Mouse (Mus musculus): Measurements from ENCODE around the gene Abca14.

The Abca14 gene

DNA sequence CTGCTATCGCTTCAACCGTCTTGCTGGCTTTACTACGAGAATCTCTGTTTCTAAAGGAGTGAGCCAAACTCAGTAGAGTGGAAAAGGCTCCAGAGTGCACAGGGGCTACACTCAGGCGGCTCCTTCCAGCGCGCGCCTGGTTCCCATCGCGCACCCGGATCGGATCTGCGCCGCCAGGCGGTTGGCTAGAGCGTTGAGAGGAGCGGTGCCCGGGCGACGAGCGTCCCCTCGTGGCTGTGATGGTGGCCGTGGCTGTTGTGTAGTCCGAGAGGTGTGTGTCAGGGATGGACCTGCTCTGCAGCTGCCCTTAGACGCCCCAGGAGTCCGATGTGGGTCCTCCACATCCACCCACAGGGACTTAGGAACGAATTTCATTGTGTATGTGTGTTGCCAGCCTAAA is at the start of gene Abca14:
Abca14 (plus strand) TSS at position 173 of the 400 bp plus-strand sequence.
- no peak for DNase-seq (ENCODE audit: extremely low read depth, low read depth, low spot score)

GRCm38 (mm10) chr7:120156841-120157409 is 46.8 kb upstream of the Abca14 start:
- DNase-seq (ENCODE audit: extremely low read depth, low read depth, low spot score): no peak

DNA sequence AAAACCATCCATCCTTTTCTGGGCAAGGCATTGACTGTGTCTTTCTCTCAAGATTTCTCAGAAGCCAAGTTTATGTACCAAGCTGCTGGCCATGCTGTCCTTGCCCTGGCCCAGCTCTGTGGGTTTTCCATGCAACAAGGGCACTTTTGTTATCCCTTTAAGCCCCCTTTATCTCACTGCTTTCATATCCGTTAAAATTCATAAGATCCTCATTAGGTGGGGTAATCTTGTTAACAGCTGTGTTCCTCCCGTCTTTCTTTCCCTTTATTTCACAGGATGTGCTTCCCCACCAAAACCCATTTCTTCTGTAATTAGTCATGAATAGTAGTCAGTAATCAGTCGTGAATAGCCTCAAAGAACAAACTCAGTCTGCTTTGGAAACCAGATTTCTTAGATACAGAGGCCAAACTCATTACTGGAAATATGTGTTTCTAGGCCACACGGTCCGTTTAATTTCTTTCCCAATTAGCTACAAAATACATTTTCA is 46.1 kb upstream of the Abca14 start:
- DNase-seq (ENCODE audit: extremely low read depth, low read depth, low spot score): no peak

- no peak for DNase-seq (ENCODE audit: extremely low read depth, low read depth, low spot score)
Measured at GRCm38 (mm10) chr7:120158121-120158613, 45.6 kb upstream of the Abca14 start.

- DNase-seq (ENCODE audit: extremely low read depth, low read depth, low spot score): no peak
Measured at GRCm38 (mm10) chr7:120163581-120164251, 40.0 kb upstream of the Abca14 start.

DNA sequence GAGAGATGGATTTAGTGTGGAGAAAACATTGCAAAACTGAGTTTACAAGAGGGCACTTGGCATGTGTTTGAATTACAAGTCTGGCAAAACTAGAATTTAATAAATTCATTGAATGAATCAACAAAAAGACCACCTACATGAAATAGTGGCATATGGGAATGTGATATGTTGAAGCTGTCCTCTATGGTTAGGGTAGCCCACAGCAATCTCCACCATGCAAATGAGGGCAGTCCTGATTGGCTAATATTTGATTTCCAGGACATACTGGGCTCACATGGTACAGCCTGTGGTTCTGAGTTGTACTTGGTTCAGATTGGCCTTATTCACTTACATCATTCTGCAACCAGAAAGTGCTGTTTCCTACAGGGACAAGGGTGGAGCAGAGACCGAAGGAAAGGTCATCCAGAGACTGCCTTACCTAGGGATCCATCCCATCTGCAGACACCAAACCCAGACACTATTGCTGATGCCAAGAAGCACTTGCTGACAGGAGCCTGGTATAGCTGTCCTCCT is 31.5 kb upstream of the Abca14 start:
- DNase-seq (ENCODE audit: extremely low read depth, low read depth, low spot score): no peak

DNA sequence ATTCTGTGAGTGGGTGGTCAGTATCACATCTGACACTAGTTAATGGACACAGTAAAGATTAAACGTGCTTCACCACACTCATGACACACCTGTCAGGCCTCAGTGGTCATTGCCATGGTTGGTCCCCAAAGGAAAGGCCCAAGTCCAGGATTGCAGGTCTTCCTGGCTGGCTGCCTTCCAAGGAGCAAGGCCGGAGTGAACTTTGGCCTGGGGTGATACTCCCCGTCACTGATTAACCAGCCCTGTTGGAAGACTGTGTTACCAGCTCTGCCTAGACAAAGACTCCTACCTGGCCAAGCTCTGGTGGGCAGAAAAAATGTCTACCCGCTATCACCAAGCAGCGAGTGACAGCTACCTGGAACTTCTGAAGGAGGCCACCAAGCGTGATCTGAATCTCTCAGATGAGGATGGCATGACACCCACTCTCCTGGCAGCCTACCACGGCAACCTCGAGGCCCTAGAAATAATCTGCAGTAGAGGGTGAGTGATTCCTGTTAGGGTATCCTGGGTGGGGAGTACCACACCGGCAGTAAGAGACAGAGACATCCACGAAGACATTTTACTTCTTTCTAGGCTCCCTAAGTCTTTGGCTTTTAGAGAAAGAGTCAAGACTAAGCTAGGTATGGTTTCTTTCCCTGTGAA is 30.0 kb upstream of the Abca14 start, which contains the start of gene Anks4b:
Anks4b (plus strand) TSS at position 256 of the 642 bp plus-strand sequence.
- DNase-seq (ENCODE audit: extremely low read depth, low read depth, low spot score): no peak

DNA sequence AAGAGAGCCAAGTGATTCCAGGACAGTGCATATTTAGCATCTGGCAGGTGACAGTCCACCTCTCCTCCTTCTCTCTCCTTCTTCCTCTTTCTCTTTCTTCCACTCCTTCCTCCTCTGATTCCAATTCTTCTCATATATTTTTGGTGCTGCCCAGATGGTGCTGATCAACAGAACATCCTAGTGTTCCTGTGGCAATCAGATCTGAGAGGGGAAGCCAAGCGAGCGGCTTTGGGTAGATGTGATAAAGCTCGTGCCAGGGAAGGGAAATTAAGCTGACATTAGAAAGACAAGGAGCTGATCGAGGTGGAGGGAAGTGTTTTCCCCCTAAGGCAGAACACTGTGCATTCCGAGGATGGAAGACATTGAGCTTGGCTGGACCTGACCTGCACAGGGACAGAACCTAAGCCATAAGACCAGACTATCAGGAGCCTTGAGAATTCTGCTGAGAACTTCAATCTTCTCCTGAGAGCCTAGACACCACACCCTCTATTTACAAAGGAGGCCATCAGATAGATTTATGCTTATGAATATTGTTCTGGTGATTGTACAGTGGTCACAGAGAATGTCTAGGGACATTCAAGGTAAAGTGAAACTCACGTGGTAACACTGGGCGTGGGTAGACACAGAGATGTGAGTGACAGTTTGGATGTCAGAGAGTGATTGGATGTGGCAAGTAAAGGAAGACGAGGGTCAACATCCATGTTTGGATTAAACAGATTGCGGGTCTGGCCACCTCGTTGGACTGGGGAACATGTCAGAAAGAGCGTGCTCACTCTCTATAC is 28.8 kb upstream of the Abca14 start:
- no peak for DNase-seq (ENCODE audit: extremely low read depth, low read depth, low spot score)

DNA sequence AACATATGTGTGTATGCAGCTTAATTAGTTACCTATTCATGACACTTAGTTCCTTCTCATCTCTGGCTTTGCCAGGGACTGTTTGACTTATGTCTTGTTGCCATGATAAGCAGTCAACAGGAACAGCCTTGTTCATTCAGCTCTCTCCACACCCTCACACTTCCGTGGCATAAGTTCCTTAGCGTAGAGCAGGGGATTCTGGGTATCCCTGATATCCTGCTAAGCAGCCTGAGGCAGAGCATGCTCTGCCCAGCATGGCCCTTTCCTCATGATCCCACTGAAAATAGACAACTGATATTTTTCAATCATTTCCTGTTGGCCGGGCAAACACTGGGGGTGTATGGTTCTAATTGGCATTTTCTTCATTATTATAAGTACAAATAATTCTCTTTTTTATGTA is 26.1 kb upstream of the Abca14 start:
- DNase-seq (ENCODE audit: extremely low read depth, low read depth, low spot score): no peak

DNA sequence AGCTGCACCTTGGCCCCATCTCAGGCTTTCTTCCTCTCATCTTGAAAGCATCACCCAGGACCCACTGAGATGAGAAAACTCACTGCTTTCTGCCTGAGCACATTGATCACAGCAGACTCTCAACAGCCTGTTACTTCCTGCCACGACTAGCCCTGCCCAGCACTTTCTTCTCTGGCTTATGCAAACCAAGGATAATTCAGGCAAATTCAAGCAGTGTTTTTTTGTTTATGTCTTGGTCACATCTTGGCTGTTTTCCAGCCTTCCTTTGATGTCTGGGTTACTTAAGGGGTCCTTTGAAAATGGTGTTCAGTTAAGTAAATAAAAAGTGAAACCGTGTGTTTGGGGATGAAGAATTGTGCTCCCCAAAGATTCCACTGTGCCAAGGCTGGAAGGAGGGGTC is 24.8 kb upstream of the Abca14 start:
- DNase-seq (ENCODE audit: extremely low read depth, low read depth, low spot score): no peak

GRCm38 (mm10) chr7:120180547-120180946 is 23.2 kb upstream of the Abca14 start:
- peak; percentile 21 for DNase-seq (ENCODE audit: extremely low read depth, low read depth, low spot score)

- no peak for DNase-seq (ENCODE audit: extremely low read depth, low read depth, low spot score)
Measured at GRCm38 (mm10) chr7:120181401-120182230, 22.1 kb upstream of the Abca14 start.

- no peak for DNase-seq (ENCODE audit: extremely low read depth, low read depth, low spot score)
Measured at GRCm38 (mm10) chr7:120182891-120183290, 20.9 kb upstream of the Abca14 start.

GRCm38 (mm10) chr7:120188946-120189345 is 14.8 kb upstream of the Abca14 start:
- no peak for DNase-seq (ENCODE audit: extremely low read depth, low read depth, low spot score)

DNA sequence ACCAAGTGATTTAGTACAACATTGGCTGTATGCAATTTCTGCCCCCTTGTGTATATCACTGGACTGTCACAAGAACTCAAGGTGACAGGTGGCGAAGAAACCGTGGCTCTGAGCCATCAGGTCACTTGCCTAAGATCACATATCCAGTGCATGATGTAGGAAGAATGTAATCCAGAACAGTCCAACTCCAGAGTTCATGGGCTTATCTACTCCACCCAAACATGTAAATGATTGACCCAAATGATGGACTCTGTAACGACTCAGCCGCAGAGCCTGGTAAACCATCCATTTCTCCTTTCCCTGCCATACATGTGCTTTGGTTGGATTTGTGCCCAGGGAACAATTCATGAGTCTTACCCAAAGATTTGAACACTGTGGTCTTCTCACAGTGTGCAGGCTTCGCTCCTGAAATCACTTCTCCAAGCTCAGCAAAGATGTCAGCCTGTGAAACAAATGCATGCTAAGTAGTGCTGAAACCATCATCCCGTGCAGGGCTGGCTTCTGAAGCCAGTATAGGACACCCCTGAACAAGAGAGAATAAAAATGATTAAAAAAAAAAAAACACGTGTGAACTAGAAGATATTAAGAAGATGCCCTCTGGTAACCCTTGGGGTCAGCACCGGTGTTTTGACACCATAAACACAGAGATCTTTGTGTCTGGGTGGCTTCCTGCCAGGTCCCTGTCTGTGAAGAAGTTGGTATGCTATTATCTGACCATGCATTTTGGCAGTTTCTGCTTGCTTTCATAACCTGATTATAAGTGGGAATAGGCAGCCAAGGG is 14.2 kb upstream of the Abca14 start:
- no peak for DNase-seq (ENCODE audit: extremely low read depth, low read depth, low spot score)

GRCm38 (mm10) chr7:120190150-120190665 is 13.6 kb upstream of the Abca14 start:
- no peak for DNase-seq (ENCODE audit: extremely low read depth, low read depth, low spot score)

- no peak for DNase-seq (ENCODE audit: extremely low read depth, low read depth, low spot score)
Measured at GRCm38 (mm10) chr7:120192207-120192606, 11.6 kb upstream of the Abca14 start.

DNA sequence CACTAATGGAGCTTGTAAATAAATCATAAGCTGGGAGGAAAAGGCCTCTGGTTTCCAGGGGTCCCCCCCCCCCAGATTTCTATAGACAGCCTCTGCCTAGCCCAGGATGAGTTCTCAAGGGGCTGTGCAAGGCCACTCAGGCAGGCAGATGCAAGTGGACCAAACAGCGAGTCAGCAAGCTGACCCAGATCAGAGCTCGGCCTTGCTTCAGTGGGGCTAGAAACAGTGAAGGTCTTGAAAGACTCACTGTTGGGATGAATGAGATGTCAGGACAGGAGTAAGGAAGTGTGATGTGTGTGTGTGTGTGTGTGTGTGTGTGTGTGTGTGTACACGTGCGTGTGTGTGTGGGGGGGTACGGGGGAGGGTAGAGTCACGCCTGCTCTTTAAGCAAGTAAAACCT is 10.9 kb upstream of the Abca14 start:
- DNase-seq (ENCODE audit: extremely low read depth, low read depth, low spot score): no peak

- no peak for DNase-seq (ENCODE audit: extremely low read depth, low read depth, low spot score)
Measured at GRCm38 (mm10) chr7:120195207-120195606, 8.6 kb upstream of the Abca14 start.

Data from fat pad, adult 2 months (tissue).